Comparison of ENCODE assay signal across 8 mouse cellular contexts in genomic region chr2:118976941-118977340, GRCm38 (mm10). TPM values are rescaled to one million over a fixed set of nuclear protein-coding genes. Genes with fewer than 3 reads are reported as not detected.
DNase-seq lines count a peak whose midpoint lies in the region; ATAC-seq and TF ChIP-seq lines count a peak whose summit lies in the region.

No protein-coding gene starts in this region.

- H3K4me2 ChIP-seq in heart, embryonic 14.5 days (ENCODE audit: low read length) = peak overlapping the region; percentile 92
- H3K4me2 ChIP-seq in hindbrain, embryonic 16.5 days (ENCODE audit: low read length) = peak overlapping the region; percentile 92
- peak overlapping the region; percentile 91 for H3K4me2 ChIP-seq in midbrain, embryonic 16.5 days (ENCODE audit: low read length)

- H3K4me3 ChIP-seq in heart, embryonic 14.5 days (ENCODE audit: control insufficient read depth in 1 of 2, insufficient read depth in 1 of 2, low read depth in 1 of 2, low read length in 2 of 2) = peak overlapping the region; percentile 58 to 77
- peak overlapping the region; percentile 32; the same call in 1 of the 2 replicates for H3K4me3 ChIP-seq in cortical plate, adult 2 months (ENCODE audit: insufficient read depth, low read length)
- peak overlapping the region; percentile 61 for H3K4me3 ChIP-seq in hindbrain, embryonic 16.5 days (ENCODE audit: low read length)
- H3K4me3 ChIP-seq in midbrain, embryonic 16.5 days (ENCODE audit: low read depth, low read length) = peak overlapping the region; percentile 66

- H3K9ac ChIP-seq in heart, embryonic 14.5 days (ENCODE audit: low read length) = peak overlapping the region; percentile 77
- H3K9ac ChIP-seq in hindbrain, embryonic 16.5 days (ENCODE audit: low read depth, low read length) = peak overlapping the region; percentile 81
- H3K9ac ChIP-seq in midbrain, embryonic 16.5 days (ENCODE audit: low read depth, low read length) = peak overlapping the region; percentile 79

- no peak for TF ChIP-seq CTCF in cortical plate, adult 2 months (IDR thresholded peaks at IDR 0.05; ENCODE audit: extremely low read depth, insufficient read depth, low read length)

- H3K4me1 ChIP-seq in heart, embryonic 14.5 days (ENCODE audit: control insufficient read depth in 2 of 2, insufficient read depth in 2 of 2, low read length in 2 of 2) = peaks cover 7% of the 10 kb centered on the region in 2 experiments; a peak in 3 of 4 replicates
- H3K4me1 ChIP-seq in cortical plate, adult 2 months (ENCODE audit: control insufficient read depth, insufficient read depth, low read length) = peaks cover 2% of the 10 kb centered on the region
- H3K4me1 ChIP-seq in hindbrain, embryonic 16.5 days (ENCODE audit: control insufficient read depth, insufficient read depth, low read depth, low read length) = peaks cover 5% of the 10 kb centered on the region
- peaks cover 6% of the 10 kb centered on the region for H3K4me1 ChIP-seq in midbrain, embryonic 16.5 days (ENCODE audit: control insufficient read depth, insufficient read depth, low read length)

- WGBS in heart, embryonic 14.5 days = 15% methylated on average over 5 of the region's 5 CpGs
- 19% methylated on average over 5 of the region's 5 CpGs for WGBS in hindbrain, embryonic 16.5 days
- WGBS in midbrain, embryonic 16.5 days = 16% methylated on average over 5 of the region's 5 CpGs

- H3K36me3 ChIP-seq in heart, embryonic 14.5 days (ENCODE audit: control insufficient read depth, insufficient read depth, low read length) = no peaks in the 10 kb centered on the region
- no peaks in the 10 kb centered on the region for H3K36me3 ChIP-seq in hindbrain, embryonic 16.5 days (ENCODE audit: control insufficient read depth, insufficient read depth, low read length)
- no peaks in the 10 kb centered on the region for H3K36me3 ChIP-seq in midbrain, embryonic 16.5 days (ENCODE audit: control insufficient read depth, insufficient read depth, low read length)

- H3K27ac ChIP-seq in heart, embryonic 14.5 days (replicated peaks in 1 of 2; ENCODE audit: control insufficient read depth in 1 of 2, insufficient read depth in 1 of 2, low read depth in 2 of 2, low read length in 2 of 2) = no peak overlapping the region
- no peak overlapping the region for H3K27ac ChIP-seq in cortical plate, adult 2 months (ENCODE audit: insufficient read depth, low read length)
- peak overlapping the region; percentile 69; the same call in 1 of the 2 replicates for H3K27ac ChIP-seq in hindbrain, embryonic 16.5 days (ENCODE audit: low read depth, low read length)
- peak overlapping the region; percentile 34; the same call in 1 of the 2 replicates for H3K27ac ChIP-seq in midbrain, embryonic 16.5 days (ENCODE audit: low read length)

- no peaks in the 10 kb centered on the region for H3K9me3 ChIP-seq in heart, embryonic 14.5 days (ENCODE audit: control insufficient read depth, low read length)
- no peaks in the 10 kb centered on the region for H3K9me3 ChIP-seq in hindbrain, embryonic 16.5 days (ENCODE audit: control insufficient read depth, low read length)
- H3K9me3 ChIP-seq in midbrain, embryonic 16.5 days (replicated peaks; ENCODE audit: control insufficient read depth, low read length, poor library complexity, severe bottlenecking) = no peaks in the 10 kb centered on the region

- H3K27me3 ChIP-seq in heart, embryonic 14.5 days (ENCODE audit: control insufficient read depth, insufficient read depth, low read length) = peaks cover 24% of the 10 kb centered on the region
- peaks cover 10% of the 10 kb centered on the region for H3K27me3 ChIP-seq in hindbrain, embryonic 16.5 days (replicated peaks; ENCODE audit: control insufficient read depth, insufficient read depth, low read length)
- peaks cover 24% of the 10 kb centered on the region for H3K27me3 ChIP-seq in midbrain, embryonic 16.5 days (ENCODE audit: control insufficient read depth, insufficient read depth, low read depth, low read length)

- no peak for TF ChIP-seq POLR2A in cortical plate, adult 2 months (IDR thresholded peaks at IDR 0.05; ENCODE audit: extremely low read depth, insufficient read depth, low read length)

- DNase-seq in heart, adult 9 months (ENCODE audit: low spot score in 2 of 2) = no peak
- DNase-seq in gastrocnemius, postnatal 4 days (ENCODE audit: low spot score in 2 of 2) = no peak
- DNase-seq in left cerebral cortex, adult 8-10 months (ENCODE audit: low spot score in 2 of 2) = no peak
- DNase-seq in cerebellum, adult 11 months = no peak

- ATAC-seq in heart, embryonic 14.5 days (ENCODE audit: insufficient number of reproducible peaks, insufficient read depth, low FRiP score, low read depth) = no peak
- no peak for ATAC-seq in hindbrain, embryonic 16.5 days
- ATAC-seq in midbrain, embryonic 16.5 days = no peak

RNA-seq across cellular contexts. Expression of gene Chst14, which starts 50.6 kb away (rescaled TPM):
- polyA plus RNA-seq in heart, embryonic 14.5 days (2014; fragmentation: Nextera tagmentation; extraction: Ambion mirVana) = 21.3 and 25.7 TPM in 2 replicates
- 2.8 and 3.1 TPM in 2 replicates for polyA plus RNA-seq in cortical plate, adult 2 months (2012; rRNA removed)
- polyA plus RNA-seq in hindbrain, embryonic 16.5 days (2015; fragmentation: Nextera tagmentation; extraction: Ambion mirVana) = 5.3 and 7.3 TPM in 2 replicates
- 4.6 and 4.7 TPM in 2 replicates for polyA plus RNA-seq in midbrain, embryonic 16.5 days (2015; fragmentation: Nextera tagmentation; extraction: Ambion mirVana)
- total RNA-seq in gastrocnemius, postnatal 4 days (2021) = 10 to 100 TPM; 19.5 to 19.7 TPM
- 1 to 10 TPM; 2.6 to 4.1 (median 3.3) TPM for total RNA-seq in left cerebral cortex, adult 8-10 months (2022)

RNA-seq across cellular contexts. Expression of gene Ccdc32, which starts 52.3 kb away (rescaled TPM):
- 17.7 and 17.9 TPM in 2 replicates for polyA plus RNA-seq in heart, embryonic 14.5 days (2014; fragmentation: Nextera tagmentation; extraction: Ambion mirVana)
- 44.3 and 45.1 TPM in 2 replicates for polyA plus RNA-seq in cortical plate, adult 2 months (2012; rRNA removed)
- polyA plus RNA-seq in hindbrain, embryonic 16.5 days (2015; fragmentation: Nextera tagmentation; extraction: Ambion mirVana) = 41.7 and 44.1 TPM in 2 replicates
- polyA plus RNA-seq in midbrain, embryonic 16.5 days (2015; fragmentation: Nextera tagmentation; extraction: Ambion mirVana) = 40.7 and 44.6 TPM in 2 replicates
- 10 to 100 TPM; 11.2 to 12.9 TPM for total RNA-seq in gastrocnemius, postnatal 4 days (2021)
- 10 to 100 TPM; 43.1 to 49.6 (median 46.5) TPM for total RNA-seq in left cerebral cortex, adult 8-10 months (2022)

RNA-seq across cellular contexts. Expression of gene Rpusd2, which starts 57.6 kb away (rescaled TPM):
- polyA plus RNA-seq in heart, embryonic 14.5 days (2014; fragmentation: Nextera tagmentation; extraction: Ambion mirVana) = 3.3 and 4.5 TPM in 2 replicates
- 4.8 and 4.9 TPM in 2 replicates for polyA plus RNA-seq in cortical plate, adult 2 months (2012; rRNA removed)
- polyA plus RNA-seq in hindbrain, embryonic 16.5 days (2015; fragmentation: Nextera tagmentation; extraction: Ambion mirVana) = 3.7 and 4.1 TPM in 2 replicates
- polyA plus RNA-seq in midbrain, embryonic 16.5 days (2015; fragmentation: Nextera tagmentation; extraction: Ambion mirVana) = 4.1 and 4.5 TPM in 2 replicates
- total RNA-seq in gastrocnemius, postnatal 4 days (2021) = 1 to 10 TPM; 5.8 to 6.3 TPM
- 1 to 10 TPM; 6.6 to 9.1 (median 8.0) TPM for total RNA-seq in left cerebral cortex, adult 8-10 months (2022)

Comparison
In these comparisons a context has a peak if more than half of its experiments do, and no peak if none do; other contexts are left out.
1. H3K27ac ChIP-seq: peak in hindbrain, embryonic 16.5 days (single experiment) and midbrain, embryonic 16.5 days (single experiment); none in heart, embryonic 14.5 days (0 of 2) and cortical plate, adult 2 months (single experiment).
2. Peak in every context shown above with its lines, with median percentiles within 50 percentile points of each other: H3K4me2 ChIP-seq, H3K4me3 ChIP-seq and H3K9ac ChIP-seq.